Mouse (Mus musculus): ENCODE results near the gene Sfswap. TPM values are rescaled to one million over a fixed set of nuclear protein-coding genes. Genes with fewer than 3 reads are reported as not detected.

The Sfswap gene
- polyA plus RNA-seq (2017; shearing (Covaris generic)), result 71.9 TPM

GRCm38 (mm10) chr5:129500722-129501634 lies at the start of gene Sfswap:
Sfswap (plus strand) TSS chr5:129501221.

GRCm38 (mm10) chr5:129583761-129584582 lies 83.0 kb downstream of the Sfswap start, which contains the start of gene Mmp17:
Mmp17 (plus strand) TSS chr5:129584169.

Other genes starting within 250 kb of the Sfswap start
- gene Mmp17, start 82.9 kb downstream of the Sfswap start, polyA plus RNA-seq (2017; shearing (Covaris generic)), result 1.7 TPM
- gene Zfp11, start 168.9 kb downstream of the Sfswap start, polyA plus RNA-seq (2017; shearing (Covaris generic)), result 0.72 TPM
- gene Sept14, start 207.3 kb downstream of the Sfswap start, polyA plus RNA-seq (2017; shearing (Covaris generic)), result not detected
- 67.4 TPM for gene Mrps17, start 214.3 kb downstream of the Sfswap start, polyA plus RNA-seq (2017; shearing (Covaris generic))
- gene Nipsnap2, start 223.8 kb downstream of the Sfswap start, polyA plus RNA-seq (2017; shearing (Covaris generic)), result 26.3 TPM